Mouse (Mus musculus) embryo, embryonic 10.5 days (tissue): ENCODE measurements around the gene Tmc3.
A peak's percentile ranks its signal among the peaks of the same experiment; 100 is the strongest.

Source experiments
- DNase-seq: peaks from one replicate; pipeline ENCODE4 v3.0.0-alpha.2; 2015; ENCODE audit warnings: low spot score

Tmc3 gene

GRCm38 (mm10) chr7:83668724-83669123 is 84.0 kb downstream of the Tmc3 start:
- DNase-seq = peak; percentile 74

GRCm38 (mm10) chr7:83671573-83671972 is 86.8 kb downstream of the Tmc3 start:
- DNase-seq = no peak
